Mouse (Mus musculus) testis, adult 2 months (tissue): Measurements from ENCODE around the gene Gp9.

Experiments used
- CTCF ChIP-seq: fragments of 200-500 bp; IDR thresholded peaks from 2 replicates; pipeline ENCODE4 v1.5.1; 2012; ENCODE audit warnings: low read depth, mild to moderate bottlenecking, inconsistent platforms, low read length, moderate library complexity; ENCODE audit not compliant: control insufficient read depth, insufficient read depth, insufficient replicate concordance
- POLR2A ChIP-seq: fragments of 200-500 bp; IDR thresholded peaks from 2 replicates; pipeline ENCODE4 v1.6.1; 2012; ENCODE audit warnings: low read depth, mild to moderate bottlenecking, inconsistent platforms, low read length, moderate library complexity; ENCODE audit not compliant: control insufficient read depth

GRCm38 (mm10) chr6:87737921-87738626 lies 39.8 kb upstream of the Gp9 start:
- no peak for TF ChIP-seq CTCF
- no peak for TF ChIP-seq POLR2A
